Mouse (Mus musculus): ENCODE measurements at regions not wholly inside any gene's neighbourhood (a gene's known extent, or its start where the extent isn't known, plus 50 kb on each side); places are given as distances from the start of the nearest gene placed in this dataset.
"Not testable (repeated sequence)": the region's sequence is repeated elsewhere in the genome, so short reads cannot be mapped to it uniquely, and the experiment has no call there.

DNA sequence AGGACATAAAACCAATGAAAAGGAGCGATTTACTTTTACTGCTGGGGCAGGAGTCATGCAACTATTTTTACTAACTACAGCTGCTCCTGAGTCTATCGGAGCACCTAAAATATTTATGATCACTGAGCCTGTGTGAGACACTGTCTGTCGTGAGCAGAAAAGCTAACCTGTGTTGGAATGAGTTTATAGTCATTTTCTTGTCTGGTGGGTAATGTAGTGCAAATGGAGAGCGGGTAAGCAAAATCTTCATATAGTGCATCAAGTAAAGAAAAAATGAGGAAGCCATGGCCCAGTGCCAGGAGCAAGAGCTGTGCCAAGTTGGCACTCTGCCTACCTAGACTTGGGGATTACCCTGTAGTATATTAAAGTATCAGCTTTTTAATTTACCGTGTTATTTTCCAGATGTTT, 1363.1 kb upstream of the Got2 start:
- DNase-seq (ENCODE audit: low spot score), result peak; percentile 48

DNA sequence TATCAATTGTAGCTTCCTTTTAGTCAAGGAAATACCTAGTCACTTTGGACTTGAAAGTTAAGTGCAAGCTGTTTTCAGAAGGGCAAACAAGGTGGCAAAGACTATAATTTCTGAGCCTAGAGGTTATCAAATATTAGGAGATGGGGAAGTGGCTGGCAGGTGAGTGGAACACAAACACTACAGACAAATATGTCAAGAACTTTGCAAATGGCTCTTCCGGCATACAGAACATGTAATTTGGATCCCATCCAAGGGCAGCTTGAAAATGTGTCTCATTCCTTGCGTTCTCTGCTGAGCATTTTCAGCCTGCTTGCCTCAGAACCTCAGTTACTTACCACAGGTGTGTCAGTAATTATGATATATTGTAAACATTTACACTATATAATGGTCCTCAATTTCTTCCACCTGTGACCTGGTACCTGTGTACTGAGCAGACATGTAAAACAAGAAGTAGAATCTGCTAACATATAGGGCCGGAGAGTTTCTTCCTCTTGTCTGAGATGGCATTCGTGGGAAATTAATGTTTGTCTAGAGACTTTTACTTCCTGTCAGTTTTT, 1346.3 kb upstream of the Got2 start:
- DNase-seq (ENCODE audit: low spot score), result no peak

DNA sequence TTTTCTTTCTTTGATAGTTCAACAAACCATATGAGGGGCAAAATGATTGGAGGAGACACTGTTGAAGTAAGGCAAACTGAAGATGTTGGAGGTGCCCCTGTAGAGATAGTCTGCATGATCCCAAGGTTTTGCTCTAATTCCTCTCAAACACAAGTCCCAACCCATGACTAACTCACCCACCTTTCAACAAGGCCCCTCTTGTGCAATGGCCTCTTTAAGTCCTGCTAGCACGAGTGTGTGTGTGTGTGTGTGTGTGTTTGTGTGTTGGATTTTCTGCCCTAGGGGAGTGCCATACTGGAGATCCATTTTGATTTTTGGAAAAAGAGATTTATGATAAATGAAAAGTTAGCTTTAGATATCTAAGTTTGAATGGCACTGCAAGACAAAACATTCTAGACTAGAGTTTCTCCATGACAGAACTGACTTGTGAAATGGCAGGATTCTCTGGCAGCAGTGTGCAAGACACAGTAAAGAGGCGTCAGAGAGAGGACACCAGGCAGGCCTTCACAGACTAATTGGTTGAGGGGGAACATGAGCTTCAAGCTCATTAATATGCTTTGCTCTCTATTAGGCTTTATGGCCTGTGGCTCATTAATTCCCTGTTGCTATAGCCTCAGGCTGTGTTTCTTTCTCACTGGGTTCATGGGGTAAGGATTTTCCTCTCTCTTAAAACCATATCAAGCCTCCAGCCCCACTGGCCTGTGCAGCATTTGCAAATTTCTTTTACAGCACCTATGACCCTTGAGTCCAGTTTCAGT, 1344.5 kb upstream of the Got2 start:
- DNase-seq (ENCODE audit: low spot score), result no peak

DNA sequence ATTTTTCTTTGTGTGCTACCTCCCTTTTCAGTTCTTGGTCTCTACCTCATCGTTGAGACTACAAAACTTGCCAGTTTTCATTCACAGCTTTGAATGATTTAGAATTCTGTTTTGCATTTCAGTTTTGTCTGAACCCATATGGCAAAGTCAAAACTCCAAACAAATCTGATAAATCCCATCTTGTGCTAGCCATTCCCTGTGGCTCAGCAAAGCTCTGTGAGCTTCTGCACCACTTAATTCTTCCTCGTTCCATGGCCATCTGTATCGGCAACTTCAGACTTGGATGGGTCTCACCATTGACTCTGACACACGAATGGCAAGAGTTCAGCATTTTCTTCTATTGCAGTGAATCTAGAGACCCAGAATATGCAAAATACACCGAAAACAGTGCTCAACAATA, 1343.3 kb upstream of the Got2 start:
- no peak for DNase-seq (ENCODE audit: low spot score)

DNA sequence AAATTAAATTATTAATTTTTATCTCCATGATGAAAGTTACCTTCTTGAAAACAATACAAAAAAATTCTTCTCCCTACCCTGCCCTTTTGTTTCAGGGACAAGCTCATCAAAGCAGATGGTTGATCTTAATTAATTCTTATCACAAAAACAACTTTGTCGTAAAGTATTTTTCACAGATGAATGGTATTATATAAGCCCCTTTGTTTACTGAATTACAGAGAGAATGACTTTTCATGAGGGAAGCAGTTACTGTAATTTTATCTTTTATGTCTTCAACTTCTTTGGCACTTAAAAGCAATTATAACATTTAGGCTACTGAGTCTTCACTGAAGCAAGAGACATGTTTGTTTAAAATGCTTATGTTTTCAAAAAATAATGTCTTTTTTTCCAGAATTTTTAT, 1303.5 kb upstream of the Got2 start:
- DNase-seq (ENCODE audit: low spot score), result no peak

DNA sequence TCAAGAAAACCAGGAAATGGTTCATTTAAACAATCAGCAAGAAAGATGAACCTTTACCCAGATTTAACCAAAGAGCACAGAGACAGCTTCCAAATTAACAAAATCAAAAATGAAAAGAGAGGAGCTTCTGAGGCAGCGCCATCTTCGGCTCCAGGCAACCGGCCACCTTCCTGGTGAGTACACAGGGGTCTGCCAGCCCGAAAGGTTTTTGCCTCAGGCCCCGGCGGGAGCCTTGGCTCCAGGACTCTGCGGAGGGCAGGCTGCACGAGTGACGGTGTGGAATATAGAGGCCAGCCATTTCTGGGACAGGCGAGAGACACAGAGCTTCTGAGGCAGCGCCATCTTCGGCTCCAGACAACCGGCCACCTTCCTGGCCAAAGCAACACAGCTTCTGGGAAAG, 1295.5 kb upstream of the Got2 start:
- not testable (repeated sequence) for DNase-seq (ENCODE audit: low spot score)

DNA sequence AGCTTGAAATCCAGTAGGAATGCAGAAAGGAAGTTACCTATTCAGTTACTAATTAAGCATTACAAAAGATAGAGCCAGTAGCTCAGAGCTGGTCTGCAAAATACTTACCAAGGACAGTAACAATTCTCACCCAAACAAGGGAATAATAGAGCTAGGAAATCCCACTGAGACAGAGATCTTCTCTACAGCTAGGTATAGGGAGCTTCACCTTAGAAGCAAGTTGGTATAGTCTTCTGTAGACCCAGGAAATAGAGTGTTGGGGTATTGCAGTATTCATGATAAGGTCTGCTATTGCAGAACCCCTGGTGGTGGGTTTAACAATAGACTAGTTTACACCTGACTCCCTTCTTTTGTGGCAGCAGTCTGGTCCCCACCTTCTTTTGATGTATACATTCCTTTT, 1294.1 kb upstream of the Got2 start:
- not testable (repeated sequence) for DNase-seq (ENCODE audit: low spot score)

Measured in testis, postnatal 10 days (tissue).